In genomic region chr14:45956624-45957023, GRCm38 (mm10) we compare ENCODE assay signal across 22 mouse cellular contexts.
DNase-seq lines count a peak whose midpoint lies in the region; ATAC-seq lines count a peak whose summit lies in the region.
"Had no signal": no experiment of that assay in that cellular context is flagged by ENCODE, and none has a peak within 500 bp of the region (broad histone marks: within the 10 kb centered on the region; RNA-seq: fewer than 3 reads in every experiment).

No protein-coding gene starts in this region.

- no peak overlapping the region for H3K4me3 ChIP-seq in neural tube, embryonic 15.5 days (replicated peaks)
- no peak overlapping the region for H3K4me3 ChIP-seq in heart, embryonic 13.5 days
- H3K4me3 ChIP-seq: hindbrain, embryonic 12.5 days; kidney, embryonic 15.5 days; limb, embryonic 15.5 days; midbrain, embryonic 15.5 days had no signal

- ATAC-seq in neural tube, embryonic 15.5 days (ENCODE audit: low FRiP score): no peak
- peak; percentile 63; the same call in 1 of the 2 replicates for ATAC-seq in heart, embryonic 13.5 days (ENCODE audit: extremely low read depth, insufficient number of reproducible peaks, low FRiP score, low TSS enrichment)
- ATAC-seq: CD4-positive, CD25-positive, alpha-beta regulatory T cell, adult 4 months; forebrain, embryonic 14.5 days; midbrain, embryonic 15.5 days had no signal

- H3K9me3 ChIP-seq in neural tube, embryonic 15.5 days (replicated peaks): no peaks in the 10 kb centered on the region
- H3K9me3 ChIP-seq in heart, embryonic 13.5 days: no peaks in the 10 kb centered on the region
- H3K9me3 ChIP-seq: hindbrain, embryonic 12.5 days; kidney, embryonic 15.5 days; limb, embryonic 15.5 days; midbrain, embryonic 15.5 days had no signal

- H3K4me2 ChIP-seq in neural tube, embryonic 15.5 days: no peak overlapping the region
- no peak overlapping the region for H3K4me2 ChIP-seq in heart, embryonic 13.5 days
- H3K4me2 ChIP-seq: hindbrain, embryonic 12.5 days; kidney, embryonic 15.5 days; limb, embryonic 15.5 days; lung, embryonic 14.5 days; midbrain, embryonic 15.5 days had no signal

- H3K4me1 ChIP-seq in neural tube, embryonic 15.5 days: no peaks in the 10 kb centered on the region
- 0 out of 2 replicates have a peak, but pooled peaks cover 6% of the 10 kb centered on the region for H3K4me1 ChIP-seq in heart, embryonic 13.5 days
- H3K4me1 ChIP-seq: hindbrain, embryonic 12.5 days; kidney, embryonic 15.5 days; limb, embryonic 15.5 days; midbrain, embryonic 15.5 days had no signal

- WGBS in neural tube, embryonic 15.5 days: 93% methylated on average over 8 of the region's 8 CpGs
- WGBS in heart, embryonic 13.5 days: 26% methylated on average over 8 of the region's 8 CpGs

- no peaks in the 10 kb centered on the region for H3K27me3 ChIP-seq in neural tube, embryonic 15.5 days (replicated peaks)
- no peaks in the 10 kb centered on the region for H3K27me3 ChIP-seq in heart, embryonic 13.5 days (replicated peaks)
- H3K27me3 ChIP-seq: hindbrain, embryonic 12.5 days; kidney, embryonic 15.5 days; limb, embryonic 15.5 days; midbrain, embryonic 15.5 days had no signal

- intact Hi-C loops in heart, postnatal 25 days (cut with DNase I): no loop called here
- intact Hi-C loops in gastrocnemius, postnatal 14 days (cut with DNase I; ENCODE audit: low total_unique reads): no loop called here

- no peak overlapping the region for H3K9ac ChIP-seq in neural tube, embryonic 15.5 days (replicated peaks)
- no peak overlapping the region for H3K9ac ChIP-seq in heart, embryonic 13.5 days
- H3K9ac ChIP-seq: hindbrain, embryonic 12.5 days; kidney, embryonic 15.5 days; limb, embryonic 15.5 days; liver, embryonic 14.5 days; lung, embryonic 14.5 days; midbrain, embryonic 15.5 days had no signal

- H3K27ac ChIP-seq in neural tube, embryonic 15.5 days (replicated peaks): no peak overlapping the region
- peak overlapping the region; percentile 76 for H3K27ac ChIP-seq in heart, embryonic 13.5 days (replicated peaks)
- H3K27ac ChIP-seq: hindbrain, embryonic 12.5 days; kidney, embryonic 15.5 days; limb, embryonic 15.5 days; liver, embryonic 14.5 days; midbrain, embryonic 15.5 days had no signal

- no peaks in the 10 kb centered on the region for H3K36me3 ChIP-seq in neural tube, embryonic 15.5 days
- H3K36me3 ChIP-seq in heart, embryonic 13.5 days: no peaks in the 10 kb centered on the region
- H3K36me3 ChIP-seq: hindbrain, embryonic 12.5 days; kidney, embryonic 15.5 days; limb, embryonic 15.5 days; midbrain, embryonic 15.5 days had no signal

- DNase-seq in neural tube, embryonic 10.5 days (ENCODE audit: extremely low spot score, low spot score): peak; percentile 19
- DNase-seq in heart, postnatal 25 days (ENCODE audit: low spot score): peak; percentile 0
- no peak for DNase-seq in left cerebral cortex, adult 18-20 months (ENCODE audit: low spot score in 2 of 2)
- no peak for DNase-seq in gastrocnemius, postnatal 14 days
- DNase-seq in retina, embryonic 14.5 days (ENCODE audit: low spot score): no peak
- DNase-seq in spleen, postnatal 4 days (ENCODE audit: low spot score in 2 of 2): no peak
- DNase-seq: adrenal gland, postnatal 36 days; cerebellum, adult 9-11 months; gastrocnemius, postnatal 10 days; kidney, adult 11 months; kidney, postnatal 36 days; lung, embryonic 14.5 days; thymus, postnatal 14 days had no signal

Comparison
In these comparisons a context has a peak if more than half of its experiments do, and no peak if none do; other contexts are left out.
1. DNase-seq: peak in neural tube, embryonic 10.5 days (single experiment) and heart, postnatal 25 days (single experiment); none in left cerebral cortex, adult 18-20 months (0 of 2), gastrocnemius, postnatal 14 days (single experiment), retina, embryonic 14.5 days (single experiment) and spleen, postnatal 4 days (0 of 2).